Mouse (Mus musculus) myocyte (in vitro differentiated cells): ENCODE measurements around the gene Zc2hc1c.

ENCODE experiments used
- CEBPB ChIP-seq: IDR thresholded peaks from 2 replicates; pipeline ENCODE4 v1.6.1; 2011; ENCODE audit warnings: mild to moderate bottlenecking, moderate library complexity; ENCODE audit not compliant: poor library complexity, insufficient read depth, severe bottlenecking
- E2F4 ChIP-seq: IDR thresholded peaks from one replicate; pipeline ENCODE4 v1.6.1; 2011; ENCODE audit warnings: mild to moderate bottlenecking, control low read depth, moderate library complexity; ENCODE audit not compliant: insufficient read depth
- MAX ChIP-seq: IDR thresholded peaks from one replicate; pipeline ENCODE4 v1.6.1; 2011; ENCODE audit warnings: low read depth, mild to moderate bottlenecking, control low read depth
- MYOD1 ChIP-seq, 3 experiments: IDR thresholded peaks; one replicate each; pipeline ENCODE4 v1.6.1; 2011; ENCODE audit warnings: control low read depth in 2 of 3, low read depth in 2 of 3, mild to moderate bottlenecking in 2 of 3, moderate library complexity in 1 of 3; ENCODE audit not compliant: insufficient read length in 2 of 3, control insufficient read depth in 1 of 3
- MYOG ChIP-seq, 3 experiments: IDR thresholded peaks; one replicate each; pipeline ENCODE4 v1.6.1; 2011; ENCODE audit warnings: control low read depth in 2 of 3, low read depth in 2 of 3, mild to moderate bottlenecking in 2 of 3; ENCODE audit not compliant: insufficient read length in 2 of 3, control insufficient read depth in 1 of 3, insufficient read depth in 1 of 3
- POLR2A ChIP-seq: IDR thresholded peaks from one replicate; pipeline ENCODE4 v1.6.1; 2011; ENCODE audit warnings: low read depth, mild to moderate bottlenecking, control low read depth, moderate library complexity; ENCODE audit not compliant: insufficient read length
- POLR2AphosphoS2 ChIP-seq: IDR thresholded peaks from one replicate; pipeline ENCODE4 v1.6.1; 2011; ENCODE audit warnings: low read depth, control low read depth; ENCODE audit not compliant: insufficient read length
- SRF ChIP-seq: IDR thresholded peaks from one replicate; pipeline ENCODE4 v1.6.1; 2011; ENCODE audit warnings: low read depth; ENCODE audit not compliant: control insufficient read depth, insufficient read length
- TCF12 ChIP-seq: IDR thresholded peaks from one replicate; pipeline ENCODE4 v1.6.1; 2011; ENCODE audit warnings: mild to moderate bottlenecking, control low read depth; ENCODE audit not compliant: poor library complexity, insufficient read depth, severe bottlenecking

DNA sequence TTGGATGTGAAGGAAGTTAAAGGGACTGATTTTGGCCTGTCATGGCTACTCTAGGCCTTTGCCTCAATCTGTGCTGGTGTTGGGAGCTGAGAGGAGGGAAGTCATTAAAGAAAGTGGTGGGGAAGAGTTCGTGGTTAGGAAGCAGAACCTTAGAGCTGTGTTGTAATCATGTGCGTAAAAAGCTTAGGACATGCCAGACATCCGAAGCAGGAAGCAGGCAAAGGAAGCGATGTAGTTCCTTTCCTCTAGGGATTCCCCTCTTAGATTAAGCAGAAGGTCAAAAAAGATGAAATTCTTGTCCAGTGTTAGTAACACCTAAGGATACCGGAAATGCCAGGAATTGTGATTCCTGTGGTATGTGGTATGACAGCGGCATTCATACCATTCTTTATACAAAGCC is 59.9 kb downstream of the Zc2hc1c start:
- TF ChIP-seq MYOD1 (IDR thresholded peaks at IDR 0.05; ENCODE audit: control insufficient read depth in 1 of 3, insufficient read length in 2 of 3, low read depth in 2 of 3) (no peak), CEBPB (no peak), SRF (no peak), POLR2A (no peak), MYOG (IDR thresholded peaks at IDR 0.05; ENCODE audit: control insufficient read depth in 1 of 3, insufficient read depth in 1 of 3, insufficient read length in 2 of 3, low read depth in 2 of 3) (no peak), MAX (no peak), POLR2AphosphoS2 (no peak), E2F4 (no peak), TCF12 (no peak)
